Mouse (Mus musculus): ENCODE data around the gene Josd1.
A peak's percentile ranks its signal among the peaks of the same experiment; 100 is the strongest.
"Not testable (repeated sequence)": the region's sequence is repeated elsewhere in the genome, so short reads cannot be mapped to it uniquely, and the experiment has no call there.

Josd1 gene

GRCm38 (mm10) chr15:79692334-79692733 lies 4.6 kb upstream of the Josd1 start:
- DNase-seq (ENCODE audit: low read depth) = no peak

DNA sequence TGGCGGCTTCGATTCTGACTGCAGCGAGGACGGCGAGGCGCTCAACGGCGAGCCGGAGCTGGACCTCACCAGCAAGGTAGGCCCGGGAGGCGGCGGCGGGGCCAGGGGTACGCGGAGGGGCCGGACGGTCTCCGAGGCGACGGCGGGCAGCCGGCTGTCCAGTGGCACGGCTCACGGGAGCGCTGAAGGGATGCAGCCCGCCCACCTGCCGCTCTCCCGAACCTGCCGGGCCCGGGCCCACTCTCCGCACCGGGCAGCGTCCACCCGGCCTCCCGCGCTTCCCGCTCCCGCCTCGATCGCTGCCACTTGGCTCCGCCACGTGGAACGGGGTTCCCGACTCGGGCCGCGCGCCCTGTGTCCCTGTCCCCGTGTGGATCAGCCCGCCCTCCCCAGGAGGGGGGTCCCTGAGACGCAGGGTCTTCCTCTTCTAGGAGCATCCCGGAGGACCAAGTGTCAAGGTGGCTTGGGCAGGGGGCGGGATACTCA lies 3.3 kb upstream of the Josd1 start:
- no peak for DNase-seq (ENCODE audit: low read depth)

GRCm38 (mm10) chr15:79690426-79691022 lies 2.8 kb upstream of the Josd1 start, which contains the start of gene Gtpbp1:
TSS of gene Gtpbp1 (plus strand) at chr15:79690845.
- DNase-seq (ENCODE audit: low read depth) = peak; percentile 100

GRCm38 (mm10) chr15:79689662-79690425 lies 2.1 kb upstream of the Josd1 start:
- DNase-seq (ENCODE audit: low read depth) = no peak

- DNase-seq (ENCODE audit: low read depth) = no peak
Observed at GRCm38 (mm10) chr15:79688268-79688956, 693 bp upstream of the Josd1 start.

DNA sequence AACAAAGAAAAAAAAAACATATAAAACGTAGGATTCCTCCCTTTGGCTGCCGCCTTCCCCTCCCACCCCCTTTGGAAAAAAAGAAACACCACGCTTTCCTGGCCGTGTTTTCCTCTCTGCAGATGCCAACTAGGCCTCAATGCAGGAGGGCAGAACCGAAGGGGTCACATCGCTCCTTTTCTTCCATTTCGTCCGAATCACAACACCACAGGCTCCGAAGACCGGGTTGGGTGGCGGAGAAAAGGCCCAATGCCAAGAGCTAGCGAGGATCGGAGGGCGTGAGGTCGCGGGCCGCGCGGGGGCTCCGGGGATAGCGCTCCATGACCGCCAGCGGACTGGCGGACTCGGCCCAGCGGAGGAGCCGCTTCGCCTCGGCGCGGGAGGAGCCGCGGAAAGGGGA lies 544 bp downstream of the Josd1 start:
- no peak for DNase-seq (ENCODE audit: low read depth)

- DNase-seq (ENCODE audit: low read depth) = no peak
Observed at GRCm38 (mm10) chr15:79686046-79686869, 1.5 kb downstream of the Josd1 start.

GRCm38 (mm10) chr15:79685141-79685641 lies 2.5 kb downstream of the Josd1 start:
- DNase-seq (ENCODE audit: low read depth) = no peak

- no peak for DNase-seq (ENCODE audit: low read depth)
Observed at GRCm38 (mm10) chr15:79684616-79685015, 3.1 kb downstream of the Josd1 start.

DNA sequence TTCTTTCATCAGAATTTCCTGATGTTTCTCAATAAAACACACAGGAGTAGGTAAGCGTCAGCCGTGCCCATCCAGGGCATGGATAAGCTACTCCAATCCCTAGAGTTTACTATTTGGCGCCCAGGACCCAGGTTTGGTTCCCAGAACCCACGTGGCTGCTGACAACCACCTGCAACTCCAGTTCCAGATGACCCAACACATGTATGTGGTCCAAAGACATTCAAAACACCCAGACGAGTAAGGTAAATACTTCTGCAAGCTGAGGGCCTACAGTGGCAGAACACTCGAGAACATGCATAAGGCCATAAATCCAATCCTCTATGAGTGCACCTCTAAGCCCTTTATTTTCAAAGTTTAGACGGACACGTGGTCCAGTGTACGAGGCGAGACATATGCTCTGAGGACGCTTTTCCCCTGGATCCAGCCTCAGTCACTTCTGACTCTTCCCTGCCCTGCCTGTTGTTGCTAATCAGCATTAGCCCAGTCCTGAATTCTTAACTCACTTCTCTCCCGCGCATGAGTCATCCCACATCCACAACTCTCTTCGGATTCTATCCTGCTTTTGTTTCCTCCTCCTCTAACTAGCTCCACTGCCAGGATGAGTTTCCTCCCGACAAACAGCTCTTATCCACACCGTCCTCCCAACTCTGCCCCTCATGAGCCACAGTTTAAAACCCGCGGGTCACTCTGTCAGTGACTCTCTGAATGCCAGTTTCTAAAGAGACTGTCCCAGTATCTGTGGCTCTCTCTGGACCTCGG lies 3.8 kb downstream of the Josd1 start:
- no peak for DNase-seq (ENCODE audit: low read depth)

GRCm38 (mm10) chr15:79683146-79683545 lies 4.6 kb downstream of the Josd1 start:
- DNase-seq (ENCODE audit: low read depth) = no peak

DNA sequence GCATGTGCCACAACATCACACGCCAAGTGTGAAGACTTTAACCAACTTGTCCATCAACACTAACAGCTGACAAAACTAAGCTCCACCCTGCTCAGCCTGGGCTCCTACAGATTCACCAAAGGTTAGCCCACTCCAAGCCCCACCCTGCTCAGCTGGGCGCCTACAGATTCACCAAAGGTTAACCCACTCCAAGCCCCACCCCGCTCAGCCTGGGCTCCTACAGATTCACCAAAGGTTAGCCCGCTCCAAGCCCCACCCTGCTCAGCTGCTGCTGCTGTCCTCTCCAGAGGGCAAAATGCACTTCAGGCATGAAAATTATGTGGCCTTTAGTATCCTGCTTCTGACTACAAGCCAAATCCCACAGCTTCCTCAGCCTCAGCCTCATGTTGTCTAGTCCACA lies 5.7 kb downstream of the Josd1 start:
- no peak for DNase-seq (ENCODE audit: low read depth)

DNA sequence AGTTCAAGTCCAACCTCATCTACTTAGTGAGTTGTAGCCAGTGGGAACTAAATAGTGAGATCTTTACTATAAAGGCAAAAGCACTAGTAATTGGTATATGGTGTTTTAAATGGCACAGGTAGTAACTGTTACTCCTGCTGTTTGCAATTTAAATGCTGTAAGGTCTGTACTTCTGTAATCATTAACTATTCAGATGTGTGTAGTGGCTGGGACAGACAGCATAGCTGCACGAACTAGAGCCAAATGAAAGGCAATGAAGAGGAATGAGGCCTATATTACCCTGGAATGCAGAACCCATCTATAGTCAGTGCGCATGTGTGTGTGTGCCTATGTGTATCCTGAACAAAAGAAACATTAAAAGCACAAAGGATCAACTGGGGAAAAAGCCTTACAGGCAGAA lies 9.8 kb downstream of the Josd1 start:
- DNase-seq (ENCODE audit: low read depth) = no peak

DNA sequence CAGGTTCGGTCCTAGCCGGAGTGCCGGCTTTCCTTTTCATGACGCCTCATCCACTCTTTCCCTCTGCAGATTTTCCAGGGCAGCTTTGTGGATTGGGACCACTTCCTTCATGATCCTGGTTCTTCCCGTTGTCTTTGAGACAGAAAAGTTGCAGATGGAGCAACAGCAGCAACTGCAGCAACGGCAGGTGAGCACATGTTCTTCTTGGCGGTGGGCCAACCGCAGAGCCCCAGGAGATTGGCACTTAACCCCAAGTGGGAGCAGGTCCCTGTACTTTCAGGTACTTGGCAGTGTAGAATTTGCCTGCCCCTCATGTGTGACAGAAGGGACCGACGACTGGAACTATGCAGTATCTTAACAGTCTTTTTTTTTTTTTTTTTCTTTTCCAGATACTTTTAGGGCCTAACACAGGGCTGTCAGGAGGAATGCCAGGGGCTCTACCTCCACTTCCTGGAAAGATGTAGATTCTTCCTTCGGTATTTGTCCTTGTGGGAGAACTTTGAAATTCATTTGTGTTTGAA lies 15.8 kb downstream of the Josd1 start:
- not testable (repeated sequence) for DNase-seq (ENCODE audit: low read depth)

GRCm38 (mm10) chr15:79670972-79671299 lies 16.8 kb downstream of the Josd1 start:
- DNase-seq (ENCODE audit: low read depth) = no peak

DNA sequence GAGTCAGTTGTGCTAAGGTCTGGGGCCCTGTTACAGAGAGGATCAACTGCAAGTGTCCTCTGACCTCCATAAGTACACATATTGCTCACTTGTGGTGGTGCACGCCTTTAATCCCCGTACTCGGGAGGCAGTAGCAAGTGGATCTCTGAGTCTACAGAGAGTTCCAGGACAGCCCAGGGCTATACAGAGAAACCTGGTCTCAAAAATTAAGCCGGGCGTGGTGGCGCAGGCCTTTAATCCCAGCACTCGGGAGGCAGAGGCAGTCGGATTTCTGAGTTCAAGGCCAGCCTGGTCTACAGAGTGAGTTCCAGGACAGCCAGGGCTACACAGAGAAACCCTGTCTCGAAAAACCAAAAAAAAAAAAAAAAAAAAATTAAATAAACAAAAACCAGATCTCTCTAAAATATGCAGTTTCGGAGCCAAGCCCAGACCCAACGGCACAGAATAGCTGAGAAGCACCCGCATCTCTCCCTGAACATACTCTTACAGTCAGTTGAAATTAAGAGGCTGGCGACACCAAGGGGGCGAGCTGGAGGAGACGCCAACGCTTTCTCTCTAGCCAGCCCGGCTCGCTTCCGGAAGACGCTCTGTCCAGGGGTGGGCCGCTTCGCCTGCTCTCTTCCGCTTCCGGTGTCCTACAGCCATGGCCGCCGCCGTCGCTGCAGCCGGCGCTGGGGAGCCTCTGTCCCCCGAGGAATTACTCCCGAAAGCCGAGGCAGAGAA lies 17.3 kb downstream of the Josd1 start, which contains the start of gene Tomm22:
Gene Tomm22, plus strand, starts transcription at position 613 of the 723 bp plus-strand sequence.
- peak; percentile 81 for DNase-seq (ENCODE audit: low read depth)

DNA sequence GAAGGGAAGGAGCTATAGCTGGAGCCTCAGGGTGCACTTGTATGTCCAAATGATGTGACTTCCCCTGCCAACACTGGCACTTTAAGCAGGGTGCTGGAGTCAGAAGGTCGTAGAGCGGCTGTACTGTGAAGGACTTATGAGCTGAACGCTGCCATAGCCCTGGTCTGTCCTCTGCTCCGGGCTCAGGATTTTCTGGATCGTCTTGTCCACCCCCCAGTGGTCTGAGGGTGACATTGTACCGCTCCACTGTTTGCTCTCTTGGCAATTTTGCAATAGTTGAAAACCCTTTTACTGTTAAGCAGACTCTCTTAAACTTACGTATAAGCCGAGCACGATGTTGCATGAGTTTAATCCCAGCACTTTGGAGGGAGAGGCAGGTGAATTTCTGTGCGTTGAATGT lies 18.5 kb downstream of the Josd1 start:
- no peak for DNase-seq (ENCODE audit: low read depth)

DNA sequence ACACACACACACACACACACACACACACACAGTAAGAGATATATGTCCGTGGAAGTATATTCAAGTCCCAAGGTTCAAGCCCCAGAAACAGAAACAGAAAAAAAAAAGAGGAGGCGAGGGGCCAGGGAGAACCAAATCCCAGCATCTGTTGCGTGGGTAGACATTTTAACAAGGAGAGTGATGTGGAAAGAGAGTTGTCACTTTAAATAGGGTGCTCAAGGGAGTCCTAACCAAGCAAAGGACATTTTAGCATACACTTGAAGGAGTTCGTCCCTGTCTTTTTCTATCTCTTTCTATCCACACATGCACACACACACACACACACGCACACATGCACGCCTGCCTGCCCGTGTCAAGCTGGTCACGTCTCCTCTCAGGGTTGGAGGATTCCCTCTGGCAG lies 23.1 kb downstream of the Josd1 start:
- DNase-seq (ENCODE audit: low read depth) = no peak

- no peak for DNase-seq (ENCODE audit: low read depth)
Observed at GRCm38 (mm10) chr15:79661852-79662251, 25.9 kb downstream of the Josd1 start.
